Mouse (Mus musculus) kidney, adult 2 months (tissue): ENCODE data around the gene Sec23ip. TPM values are rescaled to one million over a fixed set of nuclear protein-coding genes. Genes with fewer than 3 reads are reported as not detected.
A peak's percentile ranks its signal among the peaks of the same experiment; 100 is the strongest.

Experiments
- DNase-seq: peaks from one replicate; pipeline ENCODE4 v3.0.0; 2021
- H3K27ac ChIP-seq: fragments of 200-500 bp; 2 replicates; pipeline ENCODE4 v1.5.1; 2012; ENCODE audit warnings: low read depth, low read length, control low read depth, inconsistent platforms; ENCODE audit not compliant: insufficient read depth
- H3K27me3 ChIP-seq: fragments of 200-500 bp; replicated peaks from 2 replicates; pipeline ENCODE4 v1.6.1; 2012; ENCODE audit warnings: mild to moderate bottlenecking, moderate library complexity, low read length, inconsistent platforms; ENCODE audit not compliant: control insufficient read depth, insufficient read depth
- H3K36me3 ChIP-seq: fragments of 200-500 bp; 2 replicates; pipeline ENCODE4 v1.6.1; 2012; ENCODE audit warnings: mild to moderate bottlenecking, moderate library complexity, low read length, inconsistent platforms; ENCODE audit not compliant: control insufficient read depth, insufficient read depth
- H3K4me1 ChIP-seq: fragments of 200-500 bp; 2 replicates; pipeline ENCODE4 v1.6.1; 2011; ENCODE audit warnings: low read length; ENCODE audit not compliant: control insufficient read depth, insufficient read depth
- H3K4me3 ChIP-seq: fragments of 200-500 bp; 2 replicates; pipeline ENCODE4 v1.5.1; 2011; ENCODE audit warnings: mild to moderate bottlenecking, low read depth, low read length, control low read depth; ENCODE audit not compliant: insufficient read depth
- CTCF ChIP-seq: fragments of 200-500 bp; conservative IDR thresholded peaks from 2 replicates; pipeline ENCODE4 v1.5.1; 2011; ENCODE audit warnings: low read depth, mild to moderate bottlenecking, control low read depth, low read length, moderate library complexity, mixed read lengths; ENCODE audit not compliant: insufficient read depth, insufficient read length
- POLR2A ChIP-seq: fragments of 200-500 bp; IDR thresholded peaks from one replicate; pipeline ENCODE4 v1.6.1; 2011; ENCODE audit warnings: low read depth, low read length, control low read depth
- WGBS: fragments of 180-500 bp; shearing (Covaris S2); methylation state at CpG from one replicate; pipeline ENCODE4 v1.1.7; 2018; 5-methylcytosine and 5-hydroxymethylcytosine counted together
- polyA plus RNA-seq: library from polyadenylated mRNA; depleted of rRNA; stranded (reverse); fragments of >200 nt; gene quantifications from 2 replicates; pipeline ENCODE4 v1.2.3, GENCODE M21; 2012

Gene Sec23ip
- polyA plus RNA-seq, 1 experiment: 35.5 TPM

DNA sequence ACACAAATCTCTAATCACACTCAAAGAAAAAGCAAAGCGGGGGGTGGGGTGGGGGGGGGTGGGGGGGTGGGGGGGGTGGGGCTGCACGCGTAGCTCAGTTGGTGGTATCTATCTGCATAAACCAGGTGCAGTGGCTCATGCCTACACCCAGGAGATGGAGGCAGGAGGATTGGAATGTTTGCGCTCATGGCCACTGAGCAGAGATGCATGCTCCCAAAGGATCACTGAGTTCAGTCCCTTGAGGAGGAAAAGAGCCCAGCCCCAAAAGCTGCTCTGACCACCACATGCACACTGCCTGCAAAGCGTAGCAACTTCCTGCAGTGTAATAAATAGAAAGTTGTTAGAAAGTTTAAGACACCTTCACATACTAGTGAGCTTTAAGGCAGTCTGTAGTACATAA, 17.0 kb upstream of the Sec23ip start:
- Histone ChIP-seq H3K4me3 (no peak overlapping the region), H3K27ac (no peak overlapping the region), H3K4me1 (peaks cover 12% of the 10 kb centered on the region; the same call in 1 of the 2 replicates), H3K27me3 (no peaks in the 10 kb centered on the region), H3K36me3 (peaks cover 2% of the 10 kb centered on the region; the same call in 1 of the 2 replicates)
- TF ChIP-seq POLR2A (no peak), CTCF (no peak)
- 66% methylated on average over 5 of the region's 5 CpGs for WGBS
- DNase-seq: no peak

DNA sequence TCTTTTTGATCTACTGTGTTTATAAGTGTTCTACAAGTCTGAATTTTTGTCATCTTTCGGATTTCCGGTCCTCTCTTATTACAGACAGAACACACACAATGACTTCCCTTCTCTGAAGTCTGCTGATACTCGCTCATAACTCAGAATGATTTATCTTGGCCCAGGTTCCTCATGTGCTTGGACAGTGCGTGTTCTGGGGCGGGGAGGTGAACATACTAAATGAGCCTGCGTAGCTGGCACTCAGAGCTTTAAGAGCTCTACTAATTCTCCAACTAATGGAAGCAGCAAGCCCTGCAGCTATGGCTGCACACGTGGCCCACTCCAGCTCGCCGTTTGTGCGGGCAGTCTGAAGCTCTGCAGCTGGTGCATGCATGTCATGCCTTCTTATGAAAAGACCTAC, 16.0 kb upstream of the Sec23ip start:
- H3K4me3 ChIP-seq: no peak overlapping the region
- DNase-seq: peak; percentile 43
- 49% methylated on average over 10 of the region's 10 CpGs for WGBS

DNA sequence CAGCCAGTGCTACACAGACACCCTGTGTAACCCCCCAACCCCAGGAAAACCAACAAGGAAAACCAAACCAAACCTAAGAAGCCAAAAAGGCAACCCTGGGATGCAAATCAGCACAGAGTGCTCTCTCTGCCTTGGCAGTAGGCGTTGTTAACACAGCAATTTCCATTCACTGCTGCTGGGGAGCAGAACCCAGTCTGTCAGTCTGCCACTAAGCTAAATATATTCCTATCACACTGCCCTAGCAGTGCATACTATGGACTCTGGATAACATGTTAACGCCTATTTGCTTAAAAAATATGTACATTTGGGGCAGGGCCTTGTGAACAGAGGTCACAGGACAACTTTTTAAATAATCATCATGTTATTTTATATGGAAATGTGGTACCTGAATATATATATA, 13.2 kb upstream of the Sec23ip start:
- TF ChIP-seq POLR2A: no peak
- no peak for TF ChIP-seq CTCF
- Histone ChIP-seq H3K36me3 (no peaks in the 10 kb centered on the region), H3K27me3 (no peaks in the 10 kb centered on the region), H3K27ac (no peak overlapping the region), H3K4me3 (no peak overlapping the region), H3K4me1 (peaks cover 3% of the 10 kb centered on the region; the same call in 1 of the 2 replicates)
- no peak for DNase-seq
- WGBS: 70% methylated on average over 2 of the region's 2 CpGs

More for the DNA sequence above, 16.0 kb upstream of the Sec23ip start:
- peak overlapping the region; percentile 16; the same call in 1 of the 2 replicates for H3K27ac ChIP-seq
- H3K36me3 ChIP-seq: no peaks in the 10 kb centered on the region
- peaks cover 12% of the 10 kb centered on the region; the same call in 1 of the 2 replicates for H3K4me1 ChIP-seq
- TF ChIP-seq CTCF (no peak), POLR2A (no peak)
- no peaks in the 10 kb centered on the region for H3K27me3 ChIP-seq

DNA sequence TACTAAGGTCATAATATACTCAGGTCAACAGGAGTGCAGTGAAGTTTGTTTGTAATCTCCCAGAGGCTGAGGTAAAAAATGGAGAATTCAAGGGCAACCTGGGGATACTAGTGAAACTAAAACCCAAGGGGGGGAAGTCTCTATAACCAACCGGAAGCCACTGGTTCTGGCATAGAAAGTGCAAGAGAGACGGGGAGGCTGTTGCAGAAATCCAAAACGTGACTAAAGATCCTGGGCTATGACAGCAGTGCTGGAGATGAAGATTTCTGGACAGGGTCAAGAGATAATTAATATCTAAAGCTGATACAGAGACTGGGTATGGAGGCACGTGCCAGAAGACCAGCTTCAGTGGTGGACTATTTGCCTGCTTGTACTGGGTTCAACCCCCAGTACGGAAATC, 6.7 kb upstream of the Sec23ip start:
- DNase-seq: no peak
- H3K4me3 ChIP-seq: no peak overlapping the region
- no peak overlapping the region for H3K27ac ChIP-seq
- no peaks in the 10 kb centered on the region for H3K27me3 ChIP-seq
- peaks cover 15% of the 10 kb centered on the region for H3K4me1 ChIP-seq
- TF ChIP-seq POLR2A: no peak
- TF ChIP-seq CTCF: no peak
- no peaks in the 10 kb centered on the region for H3K36me3 ChIP-seq
- 50% methylated on average over 5 of the region's 5 CpGs for WGBS

DNA sequence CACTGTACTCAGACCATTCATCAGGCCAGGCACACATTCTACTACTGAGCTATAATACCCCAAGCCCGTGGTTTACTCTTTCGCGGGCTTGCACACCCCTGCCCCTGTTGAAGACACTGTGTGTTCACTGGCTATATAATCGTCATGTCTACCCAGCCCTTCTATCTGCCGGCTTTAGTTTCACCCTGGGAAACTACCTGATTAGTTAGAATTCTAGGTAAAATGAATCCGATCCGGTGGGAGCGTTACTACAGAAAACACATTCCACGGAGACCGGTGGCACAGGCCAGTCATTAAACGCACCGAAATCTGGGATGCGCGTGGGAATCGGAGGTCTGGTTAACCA, 5.7 kb upstream of the Sec23ip start:
- H3K27me3 ChIP-seq: no peaks in the 10 kb centered on the region
- peaks cover 15% of the 10 kb centered on the region for H3K4me1 ChIP-seq
- H3K4me3 ChIP-seq: peak overlapping the region; percentile 87
- DNase-seq: no peak
- H3K27ac ChIP-seq: no peak overlapping the region
- 5% methylated on average over 15 of the region's 15 CpGs for WGBS
- TF ChIP-seq POLR2A (no peak), CTCF (no peak)
- H3K36me3 ChIP-seq: no peaks in the 10 kb centered on the region

DNA sequence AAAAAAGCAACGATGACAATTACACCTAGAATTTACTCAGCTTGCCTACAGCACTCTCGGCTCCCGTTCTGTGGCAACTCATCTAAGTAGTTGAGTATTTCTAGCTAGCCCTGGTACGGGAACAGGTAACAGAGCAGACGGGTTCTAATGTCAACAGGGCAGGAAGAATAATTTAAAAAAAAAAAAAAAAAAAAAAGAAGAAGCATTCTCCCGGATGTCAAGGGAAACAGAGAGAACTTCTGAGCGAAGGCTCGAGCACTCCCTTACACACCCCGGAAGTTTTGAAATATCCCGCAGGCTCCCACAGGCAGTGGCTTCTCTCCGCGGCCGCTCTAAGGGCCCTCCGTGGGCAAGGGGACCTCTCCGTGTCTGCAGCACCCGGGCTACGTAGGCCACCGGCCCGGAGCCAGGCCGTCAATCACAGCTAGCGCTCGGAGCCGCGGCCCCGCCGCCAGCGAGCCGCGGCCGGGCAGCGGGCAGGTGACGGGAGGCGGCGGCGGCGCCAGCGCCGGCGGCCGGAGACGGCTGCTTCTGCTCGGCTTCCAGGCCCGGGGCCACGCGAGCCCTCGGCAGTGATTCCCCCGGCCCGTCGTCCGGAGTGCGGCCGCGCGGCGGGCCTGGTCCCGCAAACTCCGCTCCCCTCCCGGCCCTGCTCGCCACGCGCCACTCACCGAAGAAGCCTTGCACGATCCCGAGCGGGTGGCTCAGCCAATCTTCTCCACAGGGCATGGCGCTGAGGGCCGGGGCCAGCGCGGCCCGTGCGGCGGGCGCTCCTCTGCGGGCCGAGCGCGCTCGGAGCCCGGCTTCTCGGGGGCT, 5.1 kb upstream of the Sec23ip start:
- H3K4me3 ChIP-seq: peak overlapping the region; percentile 87
- peak; percentile 56 for DNase-seq
- H3K36me3 ChIP-seq: no peaks in the 10 kb centered on the region
- TF ChIP-seq CTCF (no peak), POLR2A (no peak)
- under 1% methylated on average over 80 of the region's 80 CpGs for WGBS
- peak overlapping the region; percentile 53 for H3K27ac ChIP-seq
- peaks cover 15% of the 10 kb centered on the region for H3K4me1 ChIP-seq
- no peaks in the 10 kb centered on the region for H3K27me3 ChIP-seq

DNA sequence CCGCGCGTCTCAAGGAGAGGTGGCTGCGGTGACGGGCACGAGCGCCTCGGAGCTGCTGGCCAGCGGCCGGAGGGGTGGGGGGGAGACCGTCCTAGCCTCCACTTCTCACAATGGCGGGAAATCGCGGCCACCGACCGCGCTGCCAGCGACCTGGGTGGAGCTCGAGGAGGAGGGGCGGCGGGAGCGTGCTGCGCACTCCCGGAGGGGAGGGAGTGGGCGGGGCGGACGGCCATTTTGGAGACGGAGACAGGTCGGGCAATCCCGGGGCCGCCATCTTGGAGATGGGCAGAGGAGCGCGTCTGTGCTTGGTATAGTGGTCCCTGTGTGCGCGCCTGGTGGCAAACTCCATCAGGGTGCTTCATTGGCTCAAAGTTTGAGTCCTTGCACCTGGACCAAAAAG, 4.4 kb upstream of the Sec23ip start, which contains the start of gene Mcmbp:
Gene Mcmbp, minus strand, starts transcription at position 162 of the 400 bp plus-strand sequence.
- Histone ChIP-seq H3K4me1 (peaks cover 15% of the 10 kb centered on the region), H3K27ac (peak within 1 kb of the TSS; percentile 53), H3K36me3 (no peaks in the 10 kb centered on the region), H3K4me3 (peak within 1 kb of the TSS; percentile 87), H3K27me3 (no peaks in the 10 kb centered on the region)
- DNase-seq: peak; percentile 98
- TF ChIP-seq POLR2A: no peak
- TF ChIP-seq CTCF: no peak
- 1% methylated on average over 35 of the region's 35 CpGs for WGBS

DNA sequence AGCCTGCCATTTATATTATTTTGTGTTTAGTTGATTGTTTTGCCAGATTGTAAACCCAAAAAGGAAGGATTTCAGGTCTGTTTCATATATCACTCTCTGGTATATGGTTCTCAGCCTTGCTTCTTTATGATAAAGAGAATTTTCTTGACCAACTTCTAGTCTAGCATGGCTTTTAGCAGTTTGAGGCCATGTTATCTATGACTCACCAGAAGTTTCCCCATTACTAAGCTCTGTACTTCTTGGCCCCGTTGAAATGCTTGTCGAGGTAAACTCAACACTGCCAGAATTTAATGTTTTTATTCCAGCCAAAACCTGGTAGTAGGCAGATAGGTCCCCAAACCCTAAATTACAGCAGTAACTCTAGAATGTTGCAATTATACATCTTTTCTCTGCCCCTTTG, 845 bp upstream of the Sec23ip start:
- Histone ChIP-seq H3K27ac (no peak overlapping the region), H3K4me1 (peaks cover 22% of the 10 kb centered on the region), H3K36me3 (no peaks in the 10 kb centered on the region), H3K4me3 (no peak overlapping the region), H3K27me3 (no peaks in the 10 kb centered on the region)
- DNase-seq: no peak
- TF ChIP-seq POLR2A (no peak), CTCF (no peak)
- 67% methylated on average over 2 of the region's 2 CpGs for WGBS
